In the genomic region with DNA sequence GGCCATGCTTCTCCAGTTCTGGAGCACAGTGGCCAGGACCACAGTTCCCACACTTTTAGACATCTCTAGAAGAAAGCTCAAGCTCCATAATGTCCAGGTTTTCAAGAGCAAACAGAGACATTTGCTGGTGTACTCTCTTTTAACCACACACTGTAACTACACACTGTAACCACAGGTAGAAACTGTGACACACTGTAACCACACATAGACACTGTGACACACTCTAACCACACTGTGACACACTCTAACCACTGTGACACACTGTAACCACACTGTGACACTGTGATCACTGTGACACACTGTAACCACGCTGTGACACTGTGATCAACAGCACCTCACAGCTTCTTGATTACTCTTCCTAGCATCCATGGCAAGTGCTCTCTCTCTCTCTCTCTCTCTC, we compare ENCODE assay signal across 32 mouse cellular contexts. TPM values are rescaled to one million over a fixed set of nuclear protein-coding genes. Genes with fewer than 3 reads are reported as not detected.
A peak's percentile ranks its signal among the peaks of the same experiment; 100 is the strongest.
DNase-seq lines count a peak whose midpoint lies in the region; ATAC-seq and TF ChIP-seq lines count a peak whose summit lies in the region.
"Had no signal": no experiment of that assay in that cellular context is flagged by ENCODE, and none has a peak within 500 bp of the region (broad histone marks: within the 10 kb centered on the region; RNA-seq: fewer than 3 reads in every experiment).

No protein-coding gene starts in this region.

- H3K79me2 ChIP-seq in CH12.LX (replicated peaks; ENCODE audit: control insufficient read depth, extremely low read depth, insufficient read depth, poor library complexity, severe bottlenecking), result no peaks in the 10 kb centered on the region

- no peak overlapping the region for H3K4me2 ChIP-seq in lung, postnatal 0 days (replicated peaks; ENCODE audit: low read depth, low read length)
- H3K4me2 ChIP-seq in CH12.LX (ENCODE audit: insufficient read depth, low read depth, poor library complexity, severe bottlenecking), result no peak overlapping the region
- H3K4me2 ChIP-seq: embryonic facial prominence, embryonic 12.5 days; forebrain, embryonic 13.5 days; heart, embryonic 11.5 days; hindbrain, embryonic 13.5 days; kidney, embryonic 15.5 days; limb, embryonic 13.5 days; neural tube, embryonic 15.5 days; stomach, embryonic 15.5 days had no signal

- 82% methylated on average over 1 of the region's 1 CpGs for WGBS in lung, postnatal 0 days
- 19% methylated on average over 1 of the region's 1 CpGs for WGBS in thymus, adult 2 months

- H3K4me1 ChIP-seq in lung, postnatal 0 days (ENCODE audit: insufficient read depth, low read depth, low read length), result peaks cover 11% of the 10 kb centered on the region; the same call in 1 of the 2 replicates
- peaks cover 27 to 29% of the 10 kb centered on the region in 2 experiments for H3K4me1 ChIP-seq in CH12.LX (ENCODE audit: control insufficient read depth in 1 of 2, insufficient read depth in 2 of 2)
- H3K4me1 ChIP-seq in thymus, adult 2 months (replicated peaks; ENCODE audit: control insufficient read depth, insufficient read depth, low read length), result peaks cover 9% of the 10 kb centered on the region
- H3K4me1 ChIP-seq: embryonic facial prominence, embryonic 12.5 days; hindbrain, embryonic 13.5 days; neural tube, embryonic 15.5 days had no signal

- H3K4me3 ChIP-seq in lung, postnatal 0 days (ENCODE audit: low read depth, low read length), result no peak overlapping the region
- H3K4me3 ChIP-seq in CH12.LX (replicated peaks in 1 of 3; ENCODE audit: low read depth in 2 of 3, low read length in 2 of 3, poor library complexity in 1 of 3), result no peak overlapping the region
- no peak overlapping the region for H3K4me3 ChIP-seq in thymus, adult 2 months (ENCODE audit: control insufficient read depth, insufficient read depth, low read length)
- H3K4me3 ChIP-seq: embryonic facial prominence, embryonic 12.5 days; erythroblast, embryonic 14.5 days; forebrain, embryonic 13.5 days; hindbrain, embryonic 13.5 days; kidney, embryonic 15.5 days; limb, embryonic 13.5 days; neural tube, embryonic 15.5 days; stomach, embryonic 15.5 days had no signal

- TF ChIP-seq RAD21 in CH12.LX (IDR thresholded peaks at IDR 0.05; ENCODE audit: low read depth, low read length), result no peak

- TF ChIP-seq POLR2A in CH12.LX (IDR thresholded peaks at IDR 0.05; ENCODE audit: low read depth, low read length), result no peak
- TF ChIP-seq POLR2A in thymus, adult 2 months (IDR thresholded peaks at IDR 0.05; ENCODE audit: control insufficient read depth, extremely low read depth, insufficient read depth, low read length, poor library complexity), result no peak

- no peak overlapping the region for H3K27ac ChIP-seq in lung, postnatal 0 days (ENCODE audit: low read length)
- no peak overlapping the region for H3K27ac ChIP-seq in CH12.LX (ENCODE audit: insufficient read depth, low read depth)
- H3K27ac ChIP-seq in thymus, adult 2 months (ENCODE audit: control insufficient read depth, insufficient read depth, low read length), result no peak overlapping the region
- H3K27ac ChIP-seq: embryonic facial prominence, embryonic 12.5 days; forebrain, embryonic 13.5 days; hindbrain, embryonic 13.5 days; kidney, embryonic 15.5 days; limb, embryonic 13.5 days; liver, embryonic 14.5 days; neural tube, embryonic 15.5 days; stomach, embryonic 15.5 days had no signal

- in situ Hi-C loops in CH12.LX (cut with MboI; ENCODE audit: low pct_ligation_motif_present, low pct_unique_long_range_greater_than_20kb, low sequenced_read_pairs), result no loop called here

- ATAC-seq in lung, postnatal 0 days, result peak; percentile 20; the same call in 1 of the 2 replicates
- ATAC-seq: forebrain, embryonic 13.5 days; intestine, embryonic 16.5 days had no signal

- H3K9me3 ChIP-seq in lung, postnatal 0 days (ENCODE audit: low read length), result no peaks in the 10 kb centered on the region
- no peaks in the 10 kb centered on the region for H3K9me3 ChIP-seq in CH12.LX (replicated peaks; ENCODE audit: low read length)
- H3K9me3 ChIP-seq: embryonic facial prominence, embryonic 12.5 days; forebrain, embryonic 13.5 days; G1E; hindbrain, embryonic 13.5 days; kidney, embryonic 15.5 days; limb, embryonic 13.5 days; neural tube, embryonic 15.5 days; stomach, embryonic 15.5 days had no signal

- no peak overlapping the region for H3K9ac ChIP-seq in lung, postnatal 0 days (replicated peaks; ENCODE audit: low read depth)
- H3K9ac ChIP-seq in CH12.LX (ENCODE audit: insufficient read depth, low read depth), result no peak overlapping the region
- H3K9ac ChIP-seq: embryonic facial prominence, embryonic 12.5 days; forebrain, embryonic 13.5 days; hindbrain, embryonic 13.5 days; kidney, embryonic 15.5 days; limb, embryonic 13.5 days; liver, embryonic 14.5 days; neural tube, embryonic 15.5 days; stomach, embryonic 15.5 days had no signal

- no peak for TF ChIP-seq CTCF in lung, postnatal 0 days (IDR thresholded peaks at IDR 0.05)
- TF ChIP-seq CTCF in CH12.LX (conservative IDR thresholded peaks at IDR 0.05 in 1 of 2, IDR thresholded peaks at IDR 0.05 in 1 of 2; ENCODE audit: low read depth in 2 of 2, low read length in 2 of 2), result no peak
- TF ChIP-seq CTCF in thymus, adult 2 months (IDR thresholded peaks at IDR 0.05; ENCODE audit: borderline replicate concordance, control insufficient read depth, extremely low read depth, insufficient read depth, low read length, poor library complexity), result no peak

- no peak for DNase-seq in lung, postnatal 0 days (ENCODE audit: low spot score)
- no peak for DNase-seq in lung, adult 18-20 months
- DNase-seq in CH12.LX (ENCODE audit: extremely low read depth), result peak; percentile 21
- DNase-seq in induced T-regulatory cell, adult 2 months (ENCODE audit: low read depth), result peak; percentile 76
- DNase-seq in natural killer cell, adult 2 months (ENCODE audit: low spot score in 2 of 2), result peak; percentile 63 to 83
- DNase-seq in cerebellum, postnatal 14 days, result no peak
- DNase-seq in thymus, adult 2 months, result no peak
- DNase-seq in c-Kit-positive CD71-positive TER-119-positive erythroid progenitor cells, embryonic 14.5 days (ENCODE audit: low spot score), result no peak
- DNase-seq: adrenal gland, adult 2 months; B cell, adult 2 months; cerebellum, adult 8-10 months; gastrocnemius, postnatal 36 days; heart, postnatal 10 days; kidney, postnatal 4 days; lung, postnatal 10 days; right cerebral cortex, postnatal 25 days had no signal

- no peak for TF ChIP-seq EP300 in lung, postnatal 0 days (IDR thresholded peaks at IDR 0.05)
- no peak for TF ChIP-seq EP300 in CH12.LX (IDR thresholded peaks at IDR 0.05; ENCODE audit: low read length)

- no peaks in the 10 kb centered on the region for H3K27me3 ChIP-seq in lung, postnatal 0 days (replicated peaks; ENCODE audit: insufficient read depth, low read length)
- H3K27me3 ChIP-seq in CH12.LX (replicated peaks), result no peaks in the 10 kb centered on the region
- H3K27me3 ChIP-seq in thymus, adult 2 months (ENCODE audit: control insufficient read depth, insufficient read depth, low read length), result no peaks in the 10 kb centered on the region
- H3K27me3 ChIP-seq: embryonic facial prominence, embryonic 12.5 days; forebrain, embryonic 13.5 days; hindbrain, embryonic 13.5 days; kidney, embryonic 15.5 days; limb, embryonic 13.5 days; neural tube, embryonic 15.5 days; stomach, embryonic 15.5 days had no signal

- dilution Hi-C loops in CH12.LX (cut with MboI; ENCODE audit: extremely low pct_ligation_motif_present, extremely low pct_unique_long_range_greater_than_20kb, low sequenced_read_pairs), result no loop called here

- H3K36me3 ChIP-seq in lung, postnatal 0 days (ENCODE audit: insufficient read depth, low read length), result no peaks in the 10 kb centered on the region
- peaks cover 5 to 22% of the 10 kb centered on the region in 2 experiments for H3K36me3 ChIP-seq in CH12.LX (replicated peaks in 1 of 2; ENCODE audit: control insufficient read depth in 1 of 2, insufficient read depth in 1 of 2, low read length in 1 of 2)
- H3K36me3 ChIP-seq in thymus, adult 2 months (ENCODE audit: control insufficient read depth, insufficient read depth, low read length), result no peaks in the 10 kb centered on the region
- H3K36me3 ChIP-seq: embryonic facial prominence, embryonic 12.5 days; G1E; hindbrain, embryonic 13.5 days; kidney, embryonic 15.5 days; limb, embryonic 13.5 days; neural tube, embryonic 15.5 days; stomach, embryonic 15.5 days had no signal

TF ChIP-seq in CH12.LX, 34 proteins besides CTCF, POLR2A, EP300 and RAD21:
- TF ChIP-seq TCF12 (IDR thresholded peaks at IDR 0.05; ENCODE audit: low read depth, low read length), result no peak
- no peak for TF ChIP-seq POLR2AphosphoS2 (IDR thresholded peaks at IDR 0.05; ENCODE audit: low read depth, low read length)
- TF ChIP-seq HCFC1 (IDR thresholded peaks at IDR 0.05; ENCODE audit: low read depth, low read length), result no peak
- no peak for TF ChIP-seq NRF1 (IDR thresholded peaks at IDR 0.05; ENCODE audit: low read depth, low read length)
- TF ChIP-seq JUND (conservative IDR thresholded peaks at IDR 0.05; ENCODE audit: low read depth, low read length), result no peak
- TF ChIP-seq MAZ (IDR thresholded peaks at IDR 0.05; ENCODE audit: low read depth, low read length), result no peak
- no peak for TF ChIP-seq KAT2A (IDR thresholded peaks at IDR 0.05; ENCODE audit: insufficient replicate concordance, low read length)
- TF ChIP-seq USF1 (IDR thresholded peaks at IDR 0.05; ENCODE audit: low read depth, low read length), result no peak
TF ChIP-seq in CH12.LX: peak in this region for 0.

RNA-seq across cellular contexts. Expression of gene Gm17571, which starts 0.3 kb away (rescaled TPM):
- not detected in 2 replicates for polyA plus RNA-seq in lung, postnatal 0 days (2015; fragmentation: Nextera tagmentation; extraction: Ambion mirVana)
- total RNA-seq in CH12.LX (2012; rRNA removed) (not detected in 2 replicates), CH12.LX (2014; rRNA removed) (not detected in 2 replicates)
- not detected in 2 replicates for polyA plus RNA-seq in CH12.LX (2012; ENCODE audit: insufficient read length, low read depth)
- polyA plus RNA-seq in thymus, adult 2 months (2012; rRNA removed), result not detected in 2 replicates
- total RNA-seq: adrenal gland, adult 2 months; G1E; gastrocnemius, postnatal 36 days; heart, postnatal 10 days; layer of hippocampus, postnatal 25 days; left cerebral cortex, postnatal 14 days had no signal
- polyA plus RNA-seq: adrenal gland, adult 2 months; embryonic facial prominence, embryonic 12.5 days; erythroblast, embryonic 14.5 days; forebrain, embryonic 13.5 days; G1E; heart, embryonic 11.5 days; hindbrain, embryonic 13.5 days; intestine, embryonic 16.5 days; kidney, embryonic 15.5 days; limb, embryonic 13.5 days; liver, embryonic 14.5 days; neural tube, embryonic 15.5 days; stomach, embryonic 15.5 days; thymus, postnatal 0 days; urinary bladder, adult 2 months had no signal

Comparison
In these comparisons a context has a peak if more than half of its experiments do, and no peak if none do; other contexts are left out.
1. DNase-seq: peak in CH12.LX (single experiment), induced T-regulatory cell, adult 2 months (single experiment) and natural killer cell, adult 2 months (2 of 2); none in lung, postnatal 0 days (single experiment), lung, adult 18-20 months (0 of 2), cerebellum, postnatal 14 days (0 of 2), thymus, adult 2 months (single experiment) and c-Kit-positive CD71-positive TER-119-positive erythroid progenitor cells, embryonic 14.5 days (single experiment).